In genomic region chr3:58713191-58713590, GRCm38 (mm10) we compare ENCODE assay signal across 21 mouse cellular contexts. TPM values are rescaled to one million over a fixed set of nuclear protein-coding genes. Genes with fewer than 3 reads are reported as not detected.
DNase-seq lines count a peak whose midpoint lies in the region; ATAC-seq and TF ChIP-seq lines count a peak whose summit lies in the region.
"Had no signal": no experiment of that assay in that cellular context is flagged by ENCODE, and none has a peak within 500 bp of the region (broad histone marks: within the 10 kb centered on the region; RNA-seq: fewer than 3 reads in every experiment).

No protein-coding gene starts in this region.

- no peaks in the 10 kb centered on the region; the same call in 1 of the 2 replicates for H3K9me3 ChIP-seq in midbrain, embryonic 11.5 days (ENCODE audit: control insufficient read depth, low read length)
- H3K9me3 ChIP-seq in midbrain, postnatal 0 days (ENCODE audit: low read length): peaks cover 6% of the 10 kb centered on the region; the same call in 1 of the 2 replicates
- H3K9me3 ChIP-seq in intestine, embryonic 16.5 days (ENCODE audit: control insufficient read depth, low read length): peaks cover 8% of the 10 kb centered on the region; the same call in 1 of the 2 replicates
- H3K9me3 ChIP-seq: limb, embryonic 15.5 days; neural tube, embryonic 15.5 days had no signal

- no peak for TF ChIP-seq CTCF in midbrain, postnatal 0 days (IDR thresholded peaks at IDR 0.05)

- no peaks in the 10 kb centered on the region for H3K27me3 ChIP-seq in midbrain, embryonic 11.5 days (ENCODE audit: control insufficient read depth, insufficient read depth, low read length)
- H3K27me3 ChIP-seq in midbrain, postnatal 0 days (ENCODE audit: insufficient read depth, low read length): no peaks in the 10 kb centered on the region
- H3K27me3 ChIP-seq in intestine, embryonic 16.5 days (replicated peaks; ENCODE audit: control insufficient read depth, insufficient read depth, low read length): no peaks in the 10 kb centered on the region
- H3K27me3 ChIP-seq: limb, embryonic 15.5 days; neural tube, embryonic 15.5 days had no signal

- ATAC-seq in midbrain, embryonic 11.5 days (ENCODE audit: low FRiP score): no peak
- ATAC-seq in midbrain, postnatal 0 days (ENCODE audit: low FRiP score): no peak
- ATAC-seq in intestine, embryonic 16.5 days: peak; percentile 81
- ATAC-seq: activated CD4-positive, CD25-positive, alpha-beta regulatory T cell, adult 4 months; midbrain, embryonic 16.5 days had no signal

- no peak overlapping the region for H3K4me3 ChIP-seq in midbrain, embryonic 11.5 days (ENCODE audit: low read depth, low read length)
- H3K4me3 ChIP-seq in midbrain, postnatal 0 days (ENCODE audit: low read depth, low read length): no peak overlapping the region
- H3K4me3 ChIP-seq in intestine, embryonic 16.5 days (ENCODE audit: low read length): no peak overlapping the region
- H3K4me3 ChIP-seq: limb, embryonic 15.5 days; neural tube, embryonic 15.5 days had no signal

- 93% methylated on average over 4 of the region's 4 CpGs for WGBS in midbrain, embryonic 11.5 days
- 90% methylated on average over 4 of the region's 4 CpGs for whole genome bisulfite sequencing in midbrain, postnatal 0 days
- WGBS in intestine, embryonic 16.5 days: 64% methylated on average over 4 of the region's 4 CpGs

- H3K36me3 ChIP-seq in midbrain, embryonic 11.5 days (ENCODE audit: control insufficient read depth, insufficient read depth, low read length): no peaks in the 10 kb centered on the region
- H3K36me3 ChIP-seq in midbrain, postnatal 0 days (ENCODE audit: insufficient read depth, low read length): no peaks in the 10 kb centered on the region
- H3K36me3 ChIP-seq in intestine, embryonic 16.5 days (ENCODE audit: control insufficient read depth, insufficient read depth, low read length): no peaks in the 10 kb centered on the region
- H3K36me3 ChIP-seq: G1E; limb, embryonic 15.5 days; neural tube, embryonic 15.5 days had no signal

- peak; percentile 28 for DNase-seq in adrenal gland, adult 2 months
- no peak for DNase-seq in adrenal gland, postnatal 10 days
- DNase-seq in midbrain, embryonic 11.5 days (ENCODE audit: low spot score, missing footprints): peak; percentile 53
- DNase-seq in midbrain, postnatal 0 days (ENCODE audit: low spot score): no peak
- no peak for DNase-seq in spleen, adult 18-20 months
- no peak for DNase-seq in cerebellum, adult 8-10 months
- no peak for DNase-seq in cerebellum, postnatal 4 days (ENCODE audit: low spot score in 2 of 2)
- DNase-seq: cerebellum, adult 11 months; cerebellum, postnatal 10 days; heart, postnatal 36 days; kidney, postnatal 4 days; left cerebral cortex, postnatal 4 days; lung, embryonic 14.5 days had no signal

- H3K4me2 ChIP-seq in midbrain, embryonic 11.5 days: no peak overlapping the region
- no peak overlapping the region for H3K4me2 ChIP-seq in midbrain, postnatal 0 days (ENCODE audit: low read depth, low read length, poor library complexity, severe bottlenecking)
- H3K4me2 ChIP-seq in intestine, embryonic 16.5 days (ENCODE audit: low read depth, low read length): no peak overlapping the region
- H3K4me2 ChIP-seq: hindbrain, embryonic 14.5 days; limb, embryonic 15.5 days; lung, embryonic 14.5 days; neural tube, embryonic 15.5 days had no signal

- no peaks in the 10 kb centered on the region for H3K4me1 ChIP-seq in midbrain, embryonic 11.5 days (ENCODE audit: control insufficient read depth, insufficient read depth, low read length)
- H3K4me1 ChIP-seq in midbrain, postnatal 0 days (ENCODE audit: insufficient read depth, low read length): no peaks in the 10 kb centered on the region
- H3K4me1 ChIP-seq in intestine, embryonic 16.5 days (ENCODE audit: control insufficient read depth, insufficient read depth, low read length): peaks cover 3% of the 10 kb centered on the region; the same call in 1 of the 2 replicates
- H3K4me1 ChIP-seq: limb, embryonic 15.5 days; neural tube, embryonic 15.5 days had no signal

- no peak overlapping the region for H3K27ac ChIP-seq in midbrain, embryonic 11.5 days (ENCODE audit: low read depth, low read length)
- H3K27ac ChIP-seq in midbrain, postnatal 0 days (ENCODE audit: low read depth, low read length): no peak overlapping the region
- H3K27ac ChIP-seq in intestine, embryonic 16.5 days (ENCODE audit: low read length): no peak overlapping the region
- H3K27ac ChIP-seq: hindbrain, embryonic 14.5 days; limb, embryonic 15.5 days; liver, embryonic 14.5 days; neural tube, embryonic 15.5 days had no signal

- no peak overlapping the region for H3K9ac ChIP-seq in midbrain, embryonic 11.5 days (ENCODE audit: low read length)
- H3K9ac ChIP-seq in midbrain, postnatal 0 days (replicated peaks; ENCODE audit: low read length, poor library complexity, severe bottlenecking): no peak overlapping the region
- no peak overlapping the region for H3K9ac ChIP-seq in intestine, embryonic 16.5 days (ENCODE audit: low read depth, low read length)
- H3K9ac ChIP-seq: hindbrain, embryonic 14.5 days; limb, embryonic 15.5 days; liver, embryonic 14.5 days; lung, embryonic 14.5 days; neural tube, embryonic 15.5 days had no signal

RNA-seq across cellular contexts. Expression of gene Siah2, which starts 21.0 kb away (rescaled TPM):
- 10 to 100 TPM; 14.4 to 28.6 TPM for total RNA-seq in adrenal gland, adult 2 months (2021)
- 36.0 and 52.3 TPM in 2 replicates for polyA plus RNA-seq in adrenal gland, adult 2 months (2012; rRNA removed)
- 10 to 100 TPM; 13.5 to 19.0 TPM for total RNA-seq in adrenal gland, postnatal 10 days (2021)
- 3.7 and 4.0 TPM in 2 replicates for polyA plus RNA-seq in midbrain, embryonic 11.5 days (2014; fragmentation: Nextera tagmentation; extraction: Ambion mirVana)
- 24.8 and 25.7 TPM in 2 replicates for total RNA-seq in midbrain, postnatal 0 days (2014; rRNA removed)
- 11.4 and 13.1 TPM in 2 replicates for polyA plus RNA-seq in midbrain, postnatal 0 days (2015; fragmentation: Nextera tagmentation; extraction: Ambion mirVana)
- 1.9 and 3.9 TPM in 2 replicates for polyA plus RNA-seq in intestine, embryonic 16.5 days (2015; fragmentation: Nextera tagmentation; extraction: Ambion mirVana)

Comparison
In these comparisons a context has a peak if more than half of its experiments do, and no peak if none do; other contexts are left out.
1. DNase-seq: peak in adrenal gland, adult 2 months (single experiment) and midbrain, embryonic 11.5 days (single experiment); none in adrenal gland, postnatal 10 days (single experiment), midbrain, postnatal 0 days (single experiment), spleen, adult 18-20 months (0 of 2), cerebellum, adult 8-10 months (single experiment) and cerebellum, postnatal 4 days (0 of 2).